Comparison of ENCODE assay signal across 11 mouse cellular contexts in genomic region chr14:67142556-67143250, GRCm38 (mm10).
A peak's percentile ranks its signal among the peaks of the same experiment; 100 is the strongest.
DNase-seq lines count a peak whose midpoint lies in the region; ATAC-seq lines count a peak whose summit lies in the region.
"Had no signal": no experiment of that assay in that cellular context is flagged by ENCODE, and none has a peak within 500 bp of the region (broad histone marks: within the 10 kb centered on the region; RNA-seq: fewer than 3 reads in every experiment).

No protein-coding gene starts in this region.

- no peak overlapping the region for H3K27ac ChIP-seq in embryonic facial prominence, embryonic 14.5 days (replicated peaks; ENCODE audit: low read depth, low read length)
- no peak overlapping the region for H3K27ac ChIP-seq in embryonic facial prominence, embryonic 10.5 days (replicated peaks)
- H3K27ac ChIP-seq in limb, embryonic 12.5 days = no peak overlapping the region
- no peak overlapping the region for H3K27ac ChIP-seq in limb, embryonic 10.5 days
- no peak overlapping the region; the same call in 1 of the 2 replicates for H3K27ac ChIP-seq in limb, embryonic 13.5 days
- H3K27ac ChIP-seq: embryonic facial prominence, embryonic 13.5 days had no signal

- no peaks in the 10 kb centered on the region for H3K27me3 ChIP-seq in embryonic facial prominence, embryonic 14.5 days (replicated peaks; ENCODE audit: control insufficient read depth, insufficient read depth, low read length)
- peaks cover 17% of the 10 kb centered on the region; the same call in 1 of the 2 replicates for H3K27me3 ChIP-seq in embryonic facial prominence, embryonic 10.5 days (replicated peaks; ENCODE audit: low read depth, poor library complexity, severe bottlenecking)
- H3K27me3 ChIP-seq in limb, embryonic 12.5 days = no peaks in the 10 kb centered on the region
- H3K27me3 ChIP-seq in limb, embryonic 10.5 days (ENCODE audit: low read depth, poor library complexity, severe bottlenecking) = no peaks in the 10 kb centered on the region; the same call in 1 of the 2 replicates
- H3K27me3 ChIP-seq in limb, embryonic 13.5 days = no peaks in the 10 kb centered on the region

- H3K4me1 ChIP-seq in embryonic facial prominence, embryonic 14.5 days (ENCODE audit: control insufficient read depth, insufficient read depth, low read length) = peaks cover 16% of the 10 kb centered on the region
- H3K4me1 ChIP-seq in embryonic facial prominence, embryonic 10.5 days = peaks cover 26% of the 10 kb centered on the region
- peaks cover 13% of the 10 kb centered on the region for H3K4me1 ChIP-seq in limb, embryonic 12.5 days (replicated peaks)
- H3K4me1 ChIP-seq in limb, embryonic 10.5 days = peaks cover 16% of the 10 kb centered on the region
- peaks cover 44% of the 10 kb centered on the region for H3K4me1 ChIP-seq in limb, embryonic 13.5 days

- no peak for DNase-seq in embryonic facial prominence, embryonic 14.5 days (ENCODE audit: low spot score)
- no peak for DNase-seq in embryonic facial prominence, embryonic 10.5 days (ENCODE audit: low spot score)
- no peak for DNase-seq in limb, embryonic 10.5 days (ENCODE audit: low spot score)
- peak; percentile 62 to 71 for DNase-seq in cerebellum, postnatal 10 days
- DNase-seq in Muller cell, postnatal 12 days (ENCODE audit: inconsistent ontology term) = no peak
- DNase-seq in ovary, postnatal 36 days (ENCODE audit: low spot score) = no peak
- DNase-seq: heart, adult 2 months; lung, postnatal 4 days had no signal

- no peak overlapping the region for H3K4me2 ChIP-seq in embryonic facial prominence, embryonic 14.5 days (ENCODE audit: low read depth, low read length)
- H3K4me2 ChIP-seq in limb, embryonic 12.5 days = peak overlapping the region; percentile 22; the same call in 1 of the 2 replicates
- H3K4me2 ChIP-seq in limb, embryonic 13.5 days (replicated peaks) = no peak overlapping the region; the same call in 1 of the 2 replicates

- no peaks in the 10 kb centered on the region for H3K9me3 ChIP-seq in embryonic facial prominence, embryonic 14.5 days (ENCODE audit: control insufficient read depth, low read length)
- no peaks in the 10 kb centered on the region for H3K9me3 ChIP-seq in embryonic facial prominence, embryonic 10.5 days
- H3K9me3 ChIP-seq in limb, embryonic 12.5 days = no peaks in the 10 kb centered on the region
- H3K9me3 ChIP-seq in limb, embryonic 10.5 days (replicated peaks) = no peaks in the 10 kb centered on the region
- H3K9me3 ChIP-seq in limb, embryonic 13.5 days = no peaks in the 10 kb centered on the region
- H3K9me3 ChIP-seq: embryonic facial prominence, embryonic 13.5 days had no signal

- no peak overlapping the region for H3K4me3 ChIP-seq in embryonic facial prominence, embryonic 14.5 days (ENCODE audit: low read depth, low read length)
- no peak overlapping the region for H3K4me3 ChIP-seq in embryonic facial prominence, embryonic 10.5 days
- no peak overlapping the region for H3K4me3 ChIP-seq in limb, embryonic 12.5 days (replicated peaks)
- no peak overlapping the region for H3K4me3 ChIP-seq in limb, embryonic 10.5 days
- H3K4me3 ChIP-seq in limb, embryonic 13.5 days = no peak overlapping the region
- H3K4me3 ChIP-seq: embryonic facial prominence, embryonic 13.5 days; heart, adult 2 months had no signal

- H3K9ac ChIP-seq in embryonic facial prominence, embryonic 14.5 days (ENCODE audit: low read depth, low read length) = 0 out of 2 replicates have a peak overlapping the region, but pooled peaks have one; percentile 14
- H3K9ac ChIP-seq in limb, embryonic 12.5 days (replicated peaks) = no peak overlapping the region
- no peak overlapping the region for H3K9ac ChIP-seq in limb, embryonic 13.5 days
- H3K9ac ChIP-seq: embryonic facial prominence, embryonic 13.5 days had no signal

- ATAC-seq in embryonic facial prominence, embryonic 14.5 days (ENCODE audit: low read depth) = no peak
- no peak for ATAC-seq in limb, embryonic 12.5 days (ENCODE audit: insufficient number of reproducible peaks, insufficient read depth, low FRiP score, low TSS enrichment, low read depth)
- 0 out of 2 replicates have a peak, but pooled peaks have one; percentile 30 for ATAC-seq in limb, embryonic 13.5 days (ENCODE audit: low FRiP score, low read depth)

- WGBS in embryonic facial prominence, embryonic 14.5 days = 79% methylated on average over 6 of the region's 6 CpGs
- WGBS in embryonic facial prominence, embryonic 10.5 days = 87% methylated on average over 6 of the region's 6 CpGs
- WGBS in limb, embryonic 12.5 days = 79% methylated on average over 6 of the region's 6 CpGs
- WGBS in limb, embryonic 10.5 days = 81% methylated on average over 6 of the region's 6 CpGs
- 72% methylated on average over 6 of the region's 6 CpGs for WGBS in limb, embryonic 13.5 days

- no peaks in the 10 kb centered on the region for H3K36me3 ChIP-seq in embryonic facial prominence, embryonic 14.5 days (ENCODE audit: control insufficient read depth, insufficient read depth, low read length)
- no peaks in the 10 kb centered on the region for H3K36me3 ChIP-seq in embryonic facial prominence, embryonic 10.5 days (replicated peaks)
- no peaks in the 10 kb centered on the region for H3K36me3 ChIP-seq in limb, embryonic 12.5 days
- no peaks in the 10 kb centered on the region for H3K36me3 ChIP-seq in limb, embryonic 10.5 days
- no peaks in the 10 kb centered on the region for H3K36me3 ChIP-seq in limb, embryonic 13.5 days
- H3K36me3 ChIP-seq: embryonic facial prominence, embryonic 13.5 days had no signal

Comparison
In these comparisons a context has a peak if more than half of its experiments do, and no peak if none do; other contexts are left out.
1. DNase-seq: peak in cerebellum, postnatal 10 days (2 of 2); none in embryonic facial prominence, embryonic 14.5 days (single experiment), embryonic facial prominence, embryonic 10.5 days (single experiment), limb, embryonic 10.5 days (single experiment), Muller cell, postnatal 12 days (single experiment) and ovary, postnatal 36 days (single experiment).